Mouse (Mus musculus): ENCODE measurements around the gene Olfr545. TPM values are rescaled to one million over a fixed set of nuclear protein-coding genes. Genes with fewer than 3 reads are reported as not detected.
"Not testable (repeated sequence)": the region's sequence is repeated elsewhere in the genome, so short reads cannot be mapped to it uniquely, and the experiment has no call there.

The Olfr545 gene
- not detected for total RNA-seq (2021)
- long read RNA-seq, experiment 1 = 0 reads
- long read RNA-seq, experiment 2 = 0 reads

- no peak for DNase-seq (ENCODE audit: low spot score in 2 of 2)
Observed at GRCm38 (mm10) chr7:102499473-102499872, at the start of gene Olfr545. Olfr545 (minus strand) TSS chr7:102499573.

DNA sequence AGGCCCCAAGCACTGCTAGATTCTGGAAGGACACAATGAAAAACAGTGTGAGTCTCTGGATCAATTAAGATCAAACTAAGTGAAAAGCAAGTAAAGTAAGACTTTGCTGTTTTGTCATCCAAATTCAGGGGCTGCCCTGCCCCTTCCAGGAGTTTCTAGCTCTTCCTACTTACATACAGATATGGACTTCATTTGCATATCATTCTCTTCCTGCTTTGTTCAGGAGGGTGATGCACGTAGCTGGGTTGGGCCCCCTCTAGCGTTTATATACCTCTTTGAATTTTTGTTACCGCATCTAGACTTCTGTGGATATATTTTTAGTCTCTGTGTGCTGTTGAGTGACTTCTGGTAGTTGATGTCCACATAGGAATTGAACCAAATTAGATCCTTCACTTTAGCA, 41.9 kb upstream of the Olfr545 start:
- no peak for DNase-seq (ENCODE audit: low spot score in 2 of 2)

DNA sequence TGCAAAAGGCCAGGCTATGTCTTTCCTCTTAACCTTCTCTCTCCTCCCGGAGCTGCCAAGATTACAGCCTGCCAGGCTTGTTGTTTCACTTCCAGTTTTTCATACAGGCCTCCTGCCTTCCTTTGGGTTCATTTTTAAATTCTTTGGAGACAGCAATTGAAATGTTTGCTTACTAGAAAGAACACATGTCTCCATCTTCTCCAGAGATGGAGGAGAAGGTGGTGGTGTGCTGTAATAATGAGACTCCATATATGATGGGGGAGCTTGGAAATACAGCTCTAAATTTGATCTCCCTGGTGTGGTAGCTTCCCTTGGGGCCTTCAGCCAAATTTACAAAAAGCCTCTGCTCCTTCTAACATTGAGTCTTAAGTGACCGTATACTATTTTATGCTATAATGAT, 41.2 kb upstream of the Olfr545 start, which contains the start of gene Olfr548-ps1:
Olfr548-ps1 (plus strand) TSS at position 301 of the 400 bp plus-strand sequence.
- no peak for DNase-seq (ENCODE audit: low spot score in 2 of 2)

DNA sequence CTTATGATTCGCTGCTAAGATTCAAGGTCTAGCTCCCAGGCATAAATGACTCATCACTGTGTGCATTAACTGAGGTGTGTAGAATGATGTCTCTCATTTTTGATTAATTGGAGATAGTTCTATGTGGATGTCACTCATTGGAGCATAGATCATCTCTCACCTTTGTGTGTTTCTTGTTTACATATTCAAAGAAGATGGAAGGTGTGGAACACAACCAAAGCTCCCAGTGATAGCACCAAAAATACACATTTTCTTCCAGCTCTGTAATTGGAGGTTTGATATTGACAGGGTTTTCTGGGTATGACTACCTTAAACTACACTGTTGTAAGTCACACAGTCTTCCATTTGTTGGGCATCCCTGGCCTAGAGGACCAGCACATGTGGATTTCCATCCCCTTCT, 35.1 kb upstream of the Olfr545 start, which contains the start of gene Olfr547:
Olfr547 (plus strand) TSS at position 301 of the 400 bp plus-strand sequence.
- DNase-seq (ENCODE audit: low spot score in 2 of 2) = no peak

DNA sequence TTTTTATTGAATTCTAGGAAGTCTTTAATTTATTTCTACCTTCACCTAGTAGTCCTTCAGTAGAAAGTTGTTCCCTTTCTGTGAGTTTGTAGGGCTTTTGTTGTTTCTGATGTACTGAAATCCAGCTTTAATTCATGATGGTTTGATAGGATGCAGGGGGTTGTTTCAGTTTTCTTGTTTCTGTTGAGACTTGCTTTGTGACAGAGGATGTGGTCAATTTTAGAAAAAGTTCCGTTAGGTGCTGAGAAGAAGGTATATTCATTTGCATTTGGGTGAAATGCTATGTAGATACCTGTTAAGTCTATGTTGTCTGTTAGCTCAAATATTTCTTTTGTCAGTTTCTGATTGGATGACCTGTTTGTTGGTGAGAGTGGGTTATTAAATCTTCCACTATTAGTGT, 29.7 kb upstream of the Olfr545 start:
- DNase-seq (ENCODE audit: low spot score in 2 of 2) = no peak

- DNase-seq (ENCODE audit: low spot score in 2 of 2) = peak; percentile 26 to 75
Observed at GRCm38 (mm10) chr7:102517051-102517335, 17.6 kb upstream of the Olfr545 start.

DNA sequence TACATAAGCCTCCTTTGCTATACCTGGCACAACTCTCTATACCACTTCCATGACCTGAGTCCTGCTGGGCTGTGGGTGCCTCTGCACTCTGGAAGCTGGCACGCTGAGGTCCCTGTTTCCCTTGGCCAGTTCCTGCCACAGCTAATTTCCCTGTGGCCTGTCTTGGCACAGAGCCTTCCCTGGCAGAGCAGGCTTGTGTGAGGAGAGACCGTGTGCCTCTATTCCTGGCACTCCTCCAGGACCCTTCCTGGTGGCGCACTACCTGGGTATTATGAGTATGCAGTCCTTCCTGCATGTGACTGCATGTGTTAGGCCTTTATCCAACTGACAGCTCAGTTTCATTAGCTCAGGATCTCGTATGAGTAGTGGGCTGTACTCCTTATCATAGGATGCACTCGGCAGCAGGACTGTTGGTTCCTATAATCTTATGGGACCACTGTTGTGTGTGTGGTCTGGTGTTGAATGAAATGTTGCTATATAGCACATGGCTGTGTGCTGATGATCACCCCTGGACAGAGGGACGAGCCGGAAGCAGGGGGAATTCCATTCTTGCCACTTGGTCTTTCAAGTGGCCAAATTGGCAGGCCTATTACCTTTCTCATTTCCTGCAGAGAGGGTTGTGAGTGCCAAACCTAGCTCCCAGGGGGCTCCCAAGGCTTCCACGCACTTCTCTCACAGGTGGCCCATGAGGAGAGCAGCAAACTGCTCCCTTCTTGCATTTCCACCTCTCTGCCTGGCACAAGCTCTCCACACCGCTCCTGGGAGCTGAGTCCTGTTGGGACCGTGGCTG, 17.1 kb upstream of the Olfr545 start:
- DNase-seq (ENCODE audit: low spot score in 2 of 2) = peak in 1 of 2 experiments; percentile 18

DNA sequence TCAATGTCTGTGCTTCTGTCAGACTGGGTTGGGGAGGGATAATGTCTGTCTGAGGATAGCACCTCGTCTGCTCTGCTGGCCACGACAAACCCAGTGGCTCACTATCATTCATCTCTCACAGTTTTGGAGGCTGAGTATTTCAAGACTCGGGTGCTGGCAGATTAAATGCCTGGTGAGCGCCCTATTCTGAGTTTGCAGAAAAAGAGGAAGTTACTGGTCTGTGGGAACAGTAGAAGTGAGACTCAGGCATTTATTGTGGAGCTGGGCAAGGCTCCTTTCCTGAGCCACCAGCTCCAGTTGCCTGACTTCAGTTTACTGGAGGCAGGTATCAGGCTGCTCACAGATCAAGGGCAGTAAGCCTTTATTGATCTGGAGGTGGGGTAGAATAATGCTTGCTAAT, 14.8 kb upstream of the Olfr545 start:
- no peak for DNase-seq (ENCODE audit: low spot score in 2 of 2)

GRCm38 (mm10) chr7:102512814-102513435, 13.6 kb upstream of the Olfr545 start:
- DNase-seq (ENCODE audit: low spot score in 2 of 2) = peak; percentile 84 to 85

DNA sequence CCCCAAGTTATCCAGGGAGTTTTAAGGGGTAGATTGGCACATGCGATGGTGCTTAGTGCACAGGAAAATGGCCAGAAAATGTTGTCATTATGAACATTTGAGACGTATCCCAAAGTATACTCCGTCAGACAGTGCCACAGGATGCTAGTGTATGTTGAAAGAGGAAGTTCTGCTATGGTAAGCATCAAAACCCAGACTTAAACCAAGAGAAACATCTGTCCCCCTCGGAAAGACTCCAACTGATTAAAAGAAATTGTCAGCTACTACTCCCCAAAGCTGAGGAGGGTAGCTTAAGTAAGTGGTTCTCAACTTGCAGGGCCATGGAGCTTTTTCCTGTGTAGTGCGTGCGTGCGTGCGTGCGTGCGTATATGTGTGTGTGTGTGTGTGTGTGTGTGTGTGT, 12.6 kb upstream of the Olfr545 start:
- DNase-seq (ENCODE audit: low spot score in 2 of 2) = no peak

DNA sequence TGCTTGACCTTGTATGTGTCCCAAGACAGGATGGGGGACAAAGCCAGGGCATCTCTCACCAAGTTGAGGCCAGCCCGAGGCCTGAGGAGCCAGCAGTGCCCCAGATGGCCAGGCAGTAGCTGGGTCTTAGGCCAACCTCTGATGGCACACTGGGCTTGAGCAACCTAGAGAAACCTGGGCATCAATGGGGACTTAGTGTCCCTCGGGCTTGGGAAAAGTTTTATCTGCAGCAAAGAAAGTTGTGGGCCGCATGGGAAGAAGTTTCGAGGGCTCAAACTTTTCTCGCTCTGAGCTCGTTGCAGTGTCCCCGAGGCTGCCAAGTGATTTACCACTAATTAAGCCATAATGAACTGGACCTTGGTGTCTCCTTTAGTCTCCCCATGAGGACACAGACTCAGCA, 10.4 kb upstream of the Olfr545 start:
- DNase-seq (ENCODE audit: low spot score in 2 of 2) = no peak

- DNase-seq (ENCODE audit: low spot score in 2 of 2) = no peak
Observed at GRCm38 (mm10) chr7:102508666-102509065, 9.3 kb upstream of the Olfr545 start.

DNA sequence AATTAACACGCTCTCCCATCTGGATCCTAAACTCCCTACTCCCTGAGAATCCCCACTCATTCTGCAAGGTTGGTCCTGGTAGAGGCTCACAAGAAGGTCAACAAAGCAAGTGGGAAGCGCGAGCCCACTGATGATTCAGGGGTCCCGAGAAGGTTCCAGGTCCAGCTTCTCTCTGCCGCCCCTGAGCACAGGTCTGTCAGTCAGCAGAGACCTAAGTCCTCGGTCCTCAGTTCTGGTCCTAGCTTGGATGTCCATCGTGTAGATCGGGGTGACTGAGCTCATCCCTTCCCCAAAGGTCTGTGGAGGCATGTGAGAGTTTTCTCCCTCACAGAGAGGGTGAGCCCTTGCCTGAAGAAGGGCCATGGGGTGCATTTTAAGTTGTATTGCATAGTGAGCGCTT, 8.7 kb upstream of the Olfr545 start:
- no peak for DNase-seq (ENCODE audit: low spot score in 2 of 2)

DNA sequence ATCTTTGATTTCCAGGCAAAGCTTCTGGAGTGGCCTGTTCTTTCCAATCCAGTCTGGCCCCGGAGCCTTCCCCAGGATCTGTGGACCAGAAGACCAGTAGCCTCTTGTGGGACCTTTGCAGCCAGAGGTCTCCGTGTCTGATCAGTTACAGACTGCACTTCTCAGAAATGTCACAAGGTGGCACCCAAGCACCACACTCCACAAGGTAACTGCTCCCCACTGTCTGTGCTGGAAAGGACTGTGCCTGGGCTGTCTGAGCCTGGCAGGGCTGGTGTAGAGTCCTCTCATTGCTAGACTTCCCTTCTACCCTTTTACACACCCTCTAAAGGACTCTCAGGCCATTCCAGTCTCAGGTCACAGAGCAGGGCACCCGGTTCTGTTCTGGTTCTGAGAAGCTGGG, 7.5 kb upstream of the Olfr545 start:
- DNase-seq (ENCODE audit: low spot score in 2 of 2) = peak; percentile 81 to 84

DNA sequence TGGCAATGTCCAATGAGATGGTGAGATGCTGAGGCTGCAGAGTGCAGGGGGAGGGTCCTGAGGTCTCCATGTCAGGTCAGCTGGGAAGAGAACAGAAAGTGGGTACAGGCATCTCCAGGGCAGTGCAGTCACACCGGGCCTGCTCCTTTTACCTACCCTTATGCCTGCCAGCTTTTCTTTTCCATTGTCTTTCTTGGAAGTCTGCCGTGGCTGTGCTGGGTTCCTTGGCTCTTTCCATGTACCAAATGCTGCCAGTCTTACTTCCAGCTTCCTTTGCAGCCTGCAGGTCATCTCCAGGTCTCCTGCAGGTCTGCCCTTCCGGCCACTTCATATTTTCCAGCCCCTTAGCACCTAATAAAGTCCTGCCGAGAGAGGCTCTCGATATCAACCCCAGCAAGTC, 2.6 kb upstream of the Olfr545 start:
- DNase-seq (ENCODE audit: low spot score in 2 of 2) = no peak

GRCm38 (mm10) chr7:102494416-102494815, 5.0 kb downstream of the Olfr545 start:
- DNase-seq (ENCODE audit: low spot score in 2 of 2) = not testable (repeated sequence)

DNA sequence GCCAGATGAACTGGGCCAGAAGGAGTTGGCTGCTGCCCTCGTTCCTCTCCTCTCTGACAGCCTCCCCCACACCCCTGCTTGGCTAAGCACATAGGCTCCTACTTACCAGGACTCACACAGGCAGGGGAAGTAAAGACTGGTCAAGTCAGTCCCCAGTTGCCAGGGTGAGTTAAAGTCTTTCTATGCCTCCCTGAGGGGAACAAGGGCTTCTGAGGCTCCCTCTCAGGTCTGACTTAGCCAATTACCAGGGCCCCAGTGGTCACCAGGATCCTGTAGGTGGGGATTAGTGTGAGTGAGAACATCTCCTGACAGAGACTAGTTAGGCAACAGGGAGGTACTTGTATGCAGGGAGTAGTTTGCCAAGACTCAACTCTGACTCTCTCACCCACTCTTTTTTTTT, 11.2 kb downstream of the Olfr545 start, which contains the start of gene Olfr544:
Olfr544 (minus strand) TSS at position 153 of the 400 bp plus-strand sequence.
- DNase-seq (ENCODE audit: low spot score in 2 of 2) = no peak

DNA sequence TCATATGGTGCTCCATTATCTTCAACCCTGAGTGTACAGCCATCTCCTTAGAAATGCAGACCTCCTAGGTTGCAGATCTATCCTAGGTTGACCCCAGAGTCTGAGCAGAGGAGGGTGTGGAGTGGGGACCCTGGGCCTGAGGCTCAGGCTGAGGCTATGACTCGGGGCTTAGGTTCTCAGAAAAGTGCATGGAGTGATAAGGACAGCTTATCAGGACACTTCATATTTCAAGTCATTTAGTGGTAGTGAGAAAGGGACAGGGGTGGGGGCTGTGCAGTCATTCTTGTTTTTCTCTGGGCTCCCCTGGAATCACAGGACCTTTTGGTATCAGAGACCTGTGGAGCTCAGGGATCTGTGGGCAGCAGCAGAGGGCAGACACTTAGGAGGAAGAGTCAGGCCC, 13.3 kb downstream of the Olfr545 start:
- no peak for DNase-seq (ENCODE audit: low spot score in 2 of 2)

- DNase-seq (ENCODE audit: low spot score in 2 of 2) = not testable (repeated sequence)
Observed at GRCm38 (mm10) chr7:102484766-102485165, 14.6 kb downstream of the Olfr545 start.

- DNase-seq (ENCODE audit: low spot score in 2 of 2) = no peak
Observed at GRCm38 (mm10) chr7:102483665-102484064, 15.7 kb downstream of the Olfr545 start.

GRCm38 (mm10) chr7:102481579-102481978, 17.8 kb downstream of the Olfr545 start, which contains the start of gene Olfr543:
Olfr543 (minus strand) TSS chr7:102481679.
- no peak for DNase-seq (ENCODE audit: low spot score in 2 of 2)

DNA sequence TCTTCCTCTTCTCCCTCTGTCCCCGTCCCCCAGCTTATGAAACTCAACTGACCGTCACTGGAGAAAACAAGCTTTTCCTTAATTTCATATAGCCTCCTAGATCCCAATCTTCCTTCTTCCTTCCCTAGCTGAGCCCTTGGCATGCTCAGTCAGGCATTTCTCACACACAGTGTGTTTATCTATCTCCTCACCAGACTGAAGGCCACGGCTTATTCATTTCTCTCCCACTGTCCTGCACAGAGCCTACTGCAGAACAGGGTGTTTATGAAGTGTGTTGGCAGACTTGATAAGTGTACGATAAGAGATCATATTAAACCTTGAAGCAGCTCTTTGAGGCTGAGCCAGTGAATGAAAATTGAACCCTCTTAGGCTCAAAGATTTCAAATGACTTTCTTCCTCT, 18.6 kb downstream of the Olfr545 start:
- DNase-seq (ENCODE audit: low spot score in 2 of 2) = no peak

Data from layer of hippocampus, postnatal 14 days (tissue).